Mouse (Mus musculus) erythroid progenitor cell, adult 5-6 weeks (primary cell): ENCODE data around the gene Naa38. TPM values are rescaled to one million over a fixed set of nuclear protein-coding genes. Genes with fewer than 3 reads are reported as not detected.
A peak's percentile ranks its signal among the peaks of the same experiment; 100 is the strongest.

Experiments
- ATAC-seq: replicated peaks from 2 replicates; pipeline ENCODE4 v1.8.0; 2016; ENCODE audit warnings: moderate number of reproducible peaks, mild to moderate bottlenecking, moderate TSS enrichment, inconsistent platforms; ENCODE audit not compliant: poor library complexity, low FRiP score, severe bottlenecking
- total RNA-seq, 2 experiments: library from RNA; stranded (forward) in 1 of 2; stranded (reverse) in 1 of 2; fragments of 150-400 nt in 1 of 2; fragments of 186-747, 209-891 nt in 1 of 2; gene quantifications; 2 replicates each; pipeline versions ENCODE4 v1.2.3 to v1.2.4; 2015 to 2017; ENCODE audit warnings: low replicate concordance in 2 of 2

Gene Naa38
- total RNA-seq, 2 experiments from 2014 or later, result 21.6 to 26.8 TPM

DNA sequence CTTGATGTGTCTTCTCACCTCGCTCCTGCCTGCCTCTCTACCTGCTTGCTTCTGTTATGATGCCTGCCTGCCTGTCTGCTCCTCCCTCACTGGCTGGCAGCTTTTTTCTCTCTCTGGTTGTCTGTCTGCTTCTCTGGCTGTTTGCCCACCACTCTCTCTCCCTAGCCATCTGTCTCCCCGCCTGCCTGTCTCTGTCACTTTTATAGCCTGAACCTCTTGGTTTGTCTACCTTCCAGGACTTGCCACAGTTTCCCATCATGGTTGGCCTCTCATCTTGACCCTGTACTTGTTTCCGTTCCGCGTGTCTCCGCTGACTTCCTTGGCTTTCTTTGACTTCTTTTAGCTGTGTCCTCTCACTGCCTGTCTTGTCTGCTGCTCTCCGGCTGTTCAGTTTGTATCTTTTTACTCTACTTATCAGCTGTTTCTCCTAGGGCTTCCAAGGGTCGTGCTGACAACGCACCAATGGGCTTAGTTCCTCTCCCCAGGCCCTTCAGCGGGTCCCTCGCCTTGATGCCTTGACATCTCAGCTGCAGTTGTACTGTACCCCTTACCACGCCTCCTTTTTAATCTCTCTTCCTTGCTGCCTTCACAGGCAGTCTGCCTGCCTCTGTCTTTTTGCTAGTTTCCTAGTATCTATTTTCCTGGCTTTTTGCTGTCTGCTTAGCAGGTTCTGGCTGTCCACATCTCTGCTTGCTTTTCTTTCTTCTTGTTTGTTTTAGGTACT is 23.1 kb upstream of the Naa38 start:
- ATAC-seq, result peak; percentile 58

DNA sequence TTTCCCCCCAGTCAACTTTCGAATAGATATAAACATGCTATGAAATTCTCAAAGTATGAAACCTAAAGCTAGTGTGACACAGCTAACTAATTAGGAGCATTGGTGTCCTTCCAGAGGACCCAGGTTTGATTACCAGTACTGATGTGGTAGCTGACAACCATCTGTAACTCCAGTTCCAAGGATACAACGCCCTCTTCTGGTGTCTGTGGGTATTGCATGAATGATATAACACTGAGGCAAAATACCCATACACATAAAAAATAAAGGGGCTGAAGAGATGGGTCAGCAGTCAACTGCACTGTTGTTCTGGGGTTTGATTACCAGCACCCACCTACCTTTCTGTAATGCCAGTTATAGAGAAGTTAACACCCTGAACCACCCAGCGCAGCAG is 22.5 kb upstream of the Naa38 start:
- peak; percentile 52 for ATAC-seq

- peak; percentile 87 for ATAC-seq
Observed at GRCm38 (mm10) chr11:69373223-69373965, 21.9 kb upstream of the Naa38 start.

DNA sequence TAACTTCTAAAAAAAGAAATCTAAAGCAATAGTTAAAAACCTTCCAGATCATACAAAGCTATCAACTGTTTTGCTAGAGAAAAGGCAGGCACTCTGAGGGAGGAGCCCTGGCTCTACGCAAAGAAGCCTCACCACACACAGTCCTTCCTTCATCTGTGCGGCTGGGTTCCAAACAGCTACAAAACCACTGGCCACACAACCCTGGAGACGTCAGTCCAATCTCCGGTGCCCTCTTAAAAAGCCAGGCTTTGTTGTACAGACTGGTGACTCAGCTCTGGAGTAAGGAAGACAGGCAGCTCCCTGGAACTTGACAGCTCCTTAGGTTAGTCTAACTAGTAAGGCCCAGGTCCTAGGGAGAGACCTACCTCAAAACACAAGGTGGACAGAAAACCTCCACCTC is 19.6 kb upstream of the Naa38 start:
- ATAC-seq, result no peak

- no peak for ATAC-seq
Observed at GRCm38 (mm10) chr11:69377766-69378165, 17.5 kb upstream of the Naa38 start.

DNA sequence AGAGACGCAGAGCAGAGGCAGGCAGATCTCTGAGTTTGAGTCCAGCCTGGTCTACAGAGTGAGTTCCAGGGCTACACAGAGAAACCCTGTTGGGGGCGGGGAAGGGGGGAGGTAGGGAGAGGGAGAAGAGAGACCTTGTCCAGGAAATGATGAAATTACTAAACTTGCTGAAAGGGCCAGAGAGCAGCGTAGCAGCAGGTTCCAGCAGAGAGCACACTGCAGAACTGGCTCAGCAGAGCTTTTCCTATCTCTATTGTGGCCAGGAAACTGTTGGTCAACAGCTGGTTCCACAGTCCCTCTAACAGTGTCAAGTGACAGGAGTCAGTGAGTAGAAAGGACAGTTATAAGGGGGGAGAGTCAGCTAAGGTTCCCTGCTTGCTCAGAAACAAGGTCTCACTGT is 15.7 kb upstream of the Naa38 start:
- ATAC-seq, result no peak

- ATAC-seq, result no peak
Observed at GRCm38 (mm10) chr11:69381356-69381755, 13.9 kb upstream of the Naa38 start.

- no peak for ATAC-seq
Observed at GRCm38 (mm10) chr11:69382478-69383105, 12.7 kb upstream of the Naa38 start.

DNA sequence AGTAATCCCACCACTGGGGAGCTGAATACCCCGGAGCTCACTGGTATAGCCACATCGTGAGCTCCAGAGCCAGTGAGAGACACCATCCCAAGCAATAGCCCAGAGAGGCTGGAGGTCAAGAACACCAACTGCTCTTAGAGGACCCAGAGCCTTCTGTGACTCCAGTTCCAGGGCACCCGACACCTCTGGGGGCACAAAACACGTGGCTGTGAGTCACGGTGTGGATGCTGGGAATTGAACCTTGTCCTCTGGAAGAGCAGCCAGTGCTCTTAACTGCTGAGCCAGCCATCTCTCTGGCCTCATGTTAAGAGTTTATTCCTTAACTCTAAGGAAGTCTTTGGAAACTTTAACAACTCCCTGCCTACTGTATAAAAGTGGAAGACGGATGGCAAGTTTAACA is 10.3 kb upstream of the Naa38 start:
- ATAC-seq, result no peak

DNA sequence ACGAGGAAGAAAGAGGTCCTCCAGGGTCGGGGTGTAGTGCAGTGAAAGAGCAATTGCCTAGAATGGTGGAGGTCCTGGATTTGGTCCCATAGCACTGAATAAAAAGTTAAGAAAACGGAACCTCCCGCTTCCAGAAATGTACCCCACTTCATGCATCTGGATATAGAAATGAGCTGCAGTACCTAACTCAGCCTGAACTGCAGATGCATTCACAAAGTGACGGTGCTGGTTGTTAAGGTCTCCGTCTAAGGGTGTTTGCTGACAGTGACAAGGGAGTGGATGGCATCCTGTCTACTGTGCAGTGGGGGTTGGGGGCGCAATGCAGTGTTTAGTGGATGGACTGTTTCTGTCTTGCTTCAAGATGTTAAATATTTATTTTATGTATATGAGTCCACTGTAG is 8.5 kb upstream of the Naa38 start:
- no peak for ATAC-seq

DNA sequence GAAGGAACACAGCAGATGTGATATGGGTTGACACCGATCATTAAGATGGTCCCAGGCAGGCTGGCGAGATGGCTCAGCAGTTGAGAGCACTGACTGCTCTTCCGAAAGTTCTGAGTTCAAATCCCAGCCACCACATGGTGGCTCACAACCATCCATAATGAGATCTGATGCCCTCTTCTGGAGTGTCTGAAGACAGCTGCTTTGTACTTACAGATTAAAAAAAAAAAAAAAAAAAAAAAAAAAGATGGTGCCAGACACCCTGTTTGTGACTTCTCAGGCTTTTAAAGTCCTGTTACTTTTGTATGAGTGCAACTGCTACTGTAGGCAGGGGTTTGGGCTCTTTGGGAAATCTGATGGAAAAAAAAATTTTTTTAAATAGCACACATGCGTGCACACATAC is 6.6 kb upstream of the Naa38 start:
- ATAC-seq, result no peak

- no peak for ATAC-seq
Observed at GRCm38 (mm10) chr11:69389531-69390399, 5.5 kb upstream of the Naa38 start.

- 0 out of 2 replicates have a peak, but pooled peaks have one; percentile 48 for ATAC-seq
Observed at GRCm38 (mm10) chr11:69390400-69391034, 4.8 kb upstream of the Naa38 start.

DNA sequence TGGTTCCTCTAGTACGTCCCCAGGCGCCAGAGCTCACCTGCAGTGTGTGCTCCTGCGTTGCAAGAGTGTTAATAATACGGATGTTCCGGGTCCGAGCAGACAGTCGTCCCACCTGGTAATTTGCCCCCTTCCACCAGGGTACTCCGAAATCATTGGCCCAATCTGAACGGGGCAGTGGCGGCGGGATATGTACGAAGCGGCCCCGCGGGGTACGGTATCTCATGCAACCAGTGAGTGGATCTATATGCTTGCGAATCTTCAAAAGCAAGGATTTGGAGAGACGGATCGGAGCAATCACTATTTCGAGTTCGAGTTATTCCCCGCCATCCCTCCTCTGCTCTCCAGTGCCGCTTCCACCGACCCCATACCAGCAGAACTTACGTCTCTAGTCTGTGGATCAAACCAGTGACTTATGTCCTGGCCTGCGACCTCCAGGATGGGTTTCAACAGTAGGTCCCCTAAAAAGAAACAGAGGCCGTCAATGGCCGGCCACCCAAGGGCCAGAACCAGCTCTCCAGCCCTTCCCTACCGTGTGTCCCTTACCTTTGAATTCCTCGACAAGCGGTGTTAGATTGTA is 608 bp upstream of the Naa38 start:
- peak; percentile 6; the same call in 1 of the 2 replicates for ATAC-seq

- ATAC-seq, result peak; percentile 89
Observed at GRCm38 (mm10) chr11:69395634-69396373, 517 bp downstream of the Naa38 start.

DNA sequence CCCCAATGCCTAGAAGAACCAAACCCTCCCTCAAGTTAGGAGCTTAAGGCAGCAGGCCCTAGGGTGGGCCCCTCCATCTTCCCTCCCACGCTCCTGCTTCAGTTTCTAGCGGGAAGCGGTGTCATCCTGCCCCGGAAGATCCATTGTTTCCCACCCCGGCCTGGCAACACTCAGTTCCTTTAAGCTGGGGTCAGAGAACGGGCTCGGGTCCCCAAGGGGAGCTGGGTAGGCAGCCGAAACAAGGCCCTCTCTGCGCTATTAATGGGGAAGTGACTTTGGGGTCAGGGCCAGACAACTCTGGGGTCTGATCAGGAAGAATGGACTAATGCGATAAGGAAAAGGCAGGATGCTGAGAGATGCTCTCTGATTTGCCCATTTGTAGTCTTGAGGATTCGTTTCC is 1.5 kb downstream of the Naa38 start:
- ATAC-seq, result no peak

- no peak for ATAC-seq
Observed at GRCm38 (mm10) chr11:69397581-69398057, 2.3 kb downstream of the Naa38 start.

DNA sequence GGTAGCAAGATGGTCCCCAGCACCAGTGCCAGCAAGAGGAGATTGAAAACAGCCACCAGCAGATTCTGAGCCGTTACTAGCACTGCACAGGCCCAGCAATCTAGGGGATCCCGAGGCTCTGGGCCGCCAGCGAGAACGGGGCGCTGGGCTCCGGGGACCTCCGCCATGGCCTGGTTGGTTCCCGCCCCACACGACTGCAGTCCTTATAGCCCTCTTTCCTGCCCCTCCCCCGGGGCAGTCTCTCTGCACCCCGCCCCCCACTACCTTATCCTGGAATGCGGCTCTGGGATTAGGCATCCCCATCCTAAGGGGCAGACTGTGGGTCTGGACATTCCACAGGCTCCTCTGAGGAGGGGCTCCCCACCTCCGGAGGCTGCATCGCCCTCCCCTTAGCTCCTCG is 2.8 kb downstream of the Naa38 start, which contains the start of gene Tmem88:
Gene Tmem88, minus strand, starts transcription at position 176 of the 400 bp plus-strand sequence.
- ATAC-seq, result no peak
